Mouse (Mus musculus) CD4-positive naive resting alpha-beta T cell, adult 76 days (primary cell): Measurements from ENCODE around the gene 9130213A22Rik. TPM values are rescaled to one million over a fixed set of nuclear protein-coding genes. Genes with fewer than 3 reads are reported as not detected.

ENCODE experiments used
- total RNA-seq: library from RNA; stranded (reverse); gene quantifications from one replicate; pipeline ENCODE4 v1.2.4, GENCODE M21; 2023

Gene 9130213A22Rik
- not detected for total RNA-seq

GRCm38 (mm10) chr11:69122336-69122951 is at the start of gene 9130213A22Rik:
Gene 9130213A22Rik (minus strand): TSS chr11:69122589.

GRCm38 (mm10) chr11:69156800-69157199 is 34.4 kb upstream of the 9130213A22Rik start, which contains the start of gene Alox12b:
Gene Alox12b (plus strand): TSS chr11:69156989.

DNA sequence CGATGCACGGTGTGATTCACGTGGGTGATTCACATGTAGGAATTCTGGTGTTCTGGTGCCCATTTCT is 3.3 kb upstream of the 9130213A22Rik start, which contains the start of gene Aloxe3:
Aloxe3 (plus strand) TSS at position 45 of the 67 bp plus-strand sequence.

GRCm38 (mm10) chr11:69120221-69121000 is 2.0 kb downstream of the 9130213A22Rik start, which contains the start of gene Hes7:
Gene Hes7 (plus strand): TSS chr11:69120404.

GRCm38 (mm10) chr11:69094697-69095429 is 27.5 kb downstream of the 9130213A22Rik start, which contains the start of gene Per1:
Gene Per1 (plus strand): TSS chr11:69095217.

GRCm38 (mm10) chr11:69088103-69088855 is 34.1 kb downstream of the 9130213A22Rik start, which contains the start of gene Vamp2:
Gene Vamp2 (plus strand): TSS chr11:69088490.

GRCm38 (mm10) chr11:69070590-69071222 is 51.7 kb downstream of the 9130213A22Rik start, which contains the start of gene Tmem107:
Gene Tmem107 (plus strand): TSS chr11:69070806.

Other genes with a start within 250 kb of the 9130213A22Rik start
- gene Rnf222, start 234.0 kb downstream of the 9130213A22Rik start, total RNA-seq: not detected
- gene Rpl26, start 221.0 kb downstream of the 9130213A22Rik start, total RNA-seq: 2,913 TPM
- not detected for gene Odf4, start 195.5 kb downstream of the 9130213A22Rik start, total RNA-seq
- gene Arhgef15, start 165.1 kb downstream of the 9130213A22Rik start, total RNA-seq: 0.50 TPM
- gene Slc25a35, start 154.5 kb downstream of the 9130213A22Rik start, total RNA-seq: 2.9 TPM
- 2.8 TPM for gene Rangrf, start 147.4 kb downstream of the 9130213A22Rik start, total RNA-seq
- 20.6 TPM for gene Pfas, start 114.1 kb downstream of the 9130213A22Rik start, total RNA-seq
- 19.9 TPM for gene Ctc1, start 106.7 kb downstream of the 9130213A22Rik start, total RNA-seq
- gene Aurkb, start 76.9 kb downstream of the 9130213A22Rik start, total RNA-seq: 1.5 TPM
- gene Borcs6, start 62.9 kb downstream of the 9130213A22Rik start, total RNA-seq: 9.1 TPM
- gene Tmem107, start 51.8 kb downstream of the 9130213A22Rik start, total RNA-seq: not detected
- gene Vamp2, start 34.1 kb downstream of the 9130213A22Rik start, total RNA-seq: 260 TPM
- gene Per1, start 27.4 kb downstream of the 9130213A22Rik start, total RNA-seq: 696 TPM
- not detected for gene Hes7, start 2.2 kb downstream of the 9130213A22Rik start, total RNA-seq
- gene Aloxe3, start 3.3 kb upstream of the 9130213A22Rik start, total RNA-seq: 1.6 TPM
- not detected for gene Alox12b, start 34.4 kb upstream of the 9130213A22Rik start, total RNA-seq
- gene Alox8, start 75.3 kb upstream of the 9130213A22Rik start, total RNA-seq: 1.1 TPM
- not detected for gene Gucy2e, start 114.4 kb upstream of the 9130213A22Rik start, total RNA-seq
- 15.5 TPM for gene Cntrob, start 201.2 kb upstream of the 9130213A22Rik start, total RNA-seq
- gene Trappc1, start 201.4 kb upstream of the 9130213A22Rik start, total RNA-seq: 17.9 TPM
- gene Kcnab3, start 203.7 kb upstream of the 9130213A22Rik start, total RNA-seq: 1.8 TPM
- 0.85 TPM for gene Rnf227, start 217.9 kb upstream of the 9130213A22Rik start, total RNA-seq
- gene Chd3, start 246.8 kb upstream of the 9130213A22Rik start, total RNA-seq: 737 TPM